Mouse (Mus musculus) hindbrain, embryonic 12.5 days (tissue): ENCODE data around the gene Hoxc4. TPM values are rescaled to one million over a fixed set of nuclear protein-coding genes. Genes with fewer than 3 reads are reported as not detected.

Experiments used
- ATAC-seq: fragments of 200-750 bp; cut with Nextera tagmentation; 2 replicates; pipeline ENCODE4 v1.8.0; 2017; ENCODE audit warnings: moderate TSS enrichment; ENCODE audit not compliant: low FRiP score
- H3K27ac ChIP-seq: fragments of 300-500 bp; sonication (generic); 2 replicates; pipeline ENCODE4 v1.5.1; 2016; ENCODE audit warnings: mild to moderate bottlenecking
- H3K27me3 ChIP-seq: fragments of 300-500 bp; sonication (generic); 2 replicates; pipeline ENCODE4 v1.6.1; 2016; ENCODE audit warnings: mild to moderate bottlenecking
- H3K36me3 ChIP-seq: fragments of 300-500 bp; sonication (generic); 2 replicates; pipeline ENCODE4 v1.6.1; 2016; ENCODE audit warnings: mild to moderate bottlenecking
- H3K4me1 ChIP-seq: fragments of 300-500 bp; sonication (generic); 2 replicates; pipeline ENCODE4 v1.6.1; 2016
- H3K4me2 ChIP-seq: fragments of 300-500 bp; sonication (generic); replicated peaks from 2 replicates; pipeline ENCODE4 v1.6.1; 2016; ENCODE audit warnings: mild to moderate bottlenecking
- H3K4me3 ChIP-seq: fragments of 300-500 bp; sonication (generic); 2 replicates; pipeline ENCODE4 v1.5.1; 2016; ENCODE audit warnings: mild to moderate bottlenecking
- H3K9ac ChIP-seq: fragments of 300-500 bp; sonication (generic); 2 replicates; pipeline ENCODE4 v1.6.1; 2016; ENCODE audit warnings: mild to moderate bottlenecking, moderate library complexity
- H3K9me3 ChIP-seq: fragments of 300-500 bp; sonication (generic); replicated peaks from 2 replicates; pipeline ENCODE4 v1.6.1; 2016; ENCODE audit warnings: mild to moderate bottlenecking
- WGBS: fragments of 180-500 bp; shearing (Covaris S2); methylation state at CpG from one replicate; pipeline ENCODE4 v1.1.7; 2016; 5-methylcytosine and 5-hydroxymethylcytosine counted together
- polyA plus RNA-seq: library from polyadenylated mRNA; unstranded; fragments of >200 nt; fragmentation: Nextera tagmentation; extraction: Ambion mirVana; gene quantifications from 2 replicates; pipeline ENCODE4 v1.2.1, GENCODE M21; 2016

The Hoxc4 gene
- polyA plus RNA-seq = 34.5 and 59.6 TPM in 2 replicates

- H3K27me3 ChIP-seq = peaks cover 100% of the 10 kb centered on the region
These were observed at the start of gene Hoxc4 for GRCm38 (mm10) chr15:103018636-103019035. TSS of gene Hoxc4 (plus strand) at chr15:103018934.

DNA sequence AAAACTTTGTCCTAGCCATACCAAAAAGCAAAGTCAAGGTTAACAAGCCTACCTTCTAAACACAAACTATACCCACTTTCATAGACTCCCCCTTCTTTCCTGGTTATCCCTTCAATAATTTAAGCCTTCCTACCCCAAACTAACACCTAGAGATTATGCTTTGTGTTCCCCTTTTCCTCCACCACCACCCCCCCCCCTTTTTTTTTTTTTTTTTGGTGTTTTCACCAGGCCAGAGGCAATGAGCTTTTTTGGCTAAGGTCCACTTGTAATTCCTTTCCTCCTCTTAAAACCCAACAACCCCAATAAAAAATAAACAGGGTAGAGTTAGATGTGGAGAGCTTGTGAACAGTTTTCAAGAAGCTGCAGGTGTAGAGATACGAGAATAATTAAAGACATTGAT lies 49.4 kb upstream of the Hoxc4 start:
- Histone ChIP-seq H3K27ac (no peak overlapping the region), H3K36me3 (no peaks in the 10 kb centered on the region), H3K27me3 (peaks cover 99% of the 10 kb centered on the region), H3K9me3 (no peaks in the 10 kb centered on the region), H3K9ac (no peak overlapping the region), H3K4me1 (0 out of 2 replicates have a peak, but pooled peaks cover 7% of the 10 kb centered on the region), H3K4me3 (no peak overlapping the region), H3K4me2 (no peak overlapping the region)
- no peak for ATAC-seq
- WGBS = 35% methylated on average over 1 of the region's 1 CpGs

More at GRCm38 (mm10) chr15:103018636-103019035, at the start of gene Hoxc4:
- no peak for ATAC-seq
- Histone ChIP-seq H3K27ac (peak within 1 kb of the TSS; percentile 12), H3K4me3 (0 out of 2 replicates have a peak within 1 kb of the TSS, but pooled peaks have one; percentile 4), H3K9me3 (no peaks in the 10 kb centered on the region), H3K4me2 (peak within 1 kb of the TSS; percentile 44; the same call in 1 of the 2 replicates), H3K36me3 (no peaks in the 10 kb centered on the region), H3K9ac (0 out of 2 replicates have a peak within 1 kb of the TSS, but pooled peaks have one; percentile 28), H3K4me1 (peaks cover 3% of the 10 kb centered on the region; the same call in 1 of the 2 replicates)
- WGBS = 6% methylated on average over 9 of the region's 9 CpGs

DNA sequence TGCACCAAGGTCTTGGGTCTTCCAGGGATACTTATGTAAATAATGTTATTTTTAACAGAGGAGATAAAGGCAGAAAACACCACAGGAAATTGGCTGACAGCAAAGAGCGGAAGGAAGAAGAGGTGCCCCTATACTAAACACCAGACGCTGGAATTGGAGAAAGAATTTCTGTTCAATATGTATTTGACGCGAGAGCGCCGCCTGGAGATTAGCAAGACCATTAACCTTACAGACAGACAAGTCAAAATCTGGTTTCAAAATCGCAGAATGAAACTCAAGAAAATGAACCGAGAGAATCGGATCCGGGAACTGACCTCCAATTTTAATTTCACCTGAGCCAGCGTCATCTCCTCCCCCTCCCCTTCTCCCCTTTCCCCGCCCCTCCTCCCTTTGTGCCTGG lies 48.0 kb upstream of the Hoxc4 start:
- H3K27ac ChIP-seq = no peak overlapping the region
- no peak for ATAC-seq
- WGBS = 2% methylated on average over 12 of the region's 12 CpGs

GRCm38 (mm10) chr15:102972254-102972653 lies 46.5 kb upstream of the Hoxc4 start:
- peaks cover 99% of the 10 kb centered on the region for H3K27me3 ChIP-seq
- H3K36me3 ChIP-seq = no peaks in the 10 kb centered on the region
- H3K9ac ChIP-seq = no peak overlapping the region
- WGBS = under 1% methylated on average over 21 of the region's 21 CpGs
- H3K27ac ChIP-seq = no peak overlapping the region
- H3K9me3 ChIP-seq = no peaks in the 10 kb centered on the region
- H3K4me1 ChIP-seq = no peaks in the 10 kb centered on the region
- H3K4me3 ChIP-seq = no peak overlapping the region
- no peak for ATAC-seq
- no peak overlapping the region for H3K4me2 ChIP-seq

More for the DNA sequence above, 48.0 kb upstream of the Hoxc4 start:
- peaks cover 99% of the 10 kb centered on the region for H3K27me3 ChIP-seq
- no peaks in the 10 kb centered on the region for H3K36me3 ChIP-seq
- H3K4me1 ChIP-seq = 0 out of 2 replicates have a peak, but pooled peaks cover 7% of the 10 kb centered on the region
- H3K4me2 ChIP-seq = no peak overlapping the region
- H3K9ac ChIP-seq = no peak overlapping the region
- H3K9me3 ChIP-seq = no peaks in the 10 kb centered on the region
- no peak overlapping the region for H3K4me3 ChIP-seq

DNA sequence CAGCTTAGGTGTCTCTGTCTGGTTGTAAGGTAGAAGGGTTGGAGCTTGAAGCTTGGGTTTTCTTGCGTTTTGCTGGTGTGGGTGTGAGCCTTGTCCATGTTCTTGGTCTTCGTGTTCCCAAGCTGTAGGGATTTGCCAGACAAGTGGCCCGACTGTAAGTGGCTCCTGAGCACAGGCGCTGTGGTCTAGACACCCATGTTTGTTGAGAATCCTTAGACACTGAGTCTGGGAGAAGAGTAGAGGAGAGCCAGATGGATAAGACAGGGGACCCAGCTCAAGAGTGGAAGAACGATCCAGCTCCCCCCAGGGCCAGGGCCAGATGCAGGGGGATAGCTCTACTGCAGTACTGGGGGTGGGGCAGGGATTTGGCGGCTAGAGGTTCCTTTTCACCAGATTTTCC lies 46.0 kb upstream of the Hoxc4 start:
- H3K4me3 ChIP-seq = no peak overlapping the region
- no peak for ATAC-seq
- H3K9me3 ChIP-seq = no peaks in the 10 kb centered on the region
- H3K27me3 ChIP-seq = peaks cover 99% of the 10 kb centered on the region
- no peak overlapping the region for H3K9ac ChIP-seq
- H3K27ac ChIP-seq = no peak overlapping the region
- no peaks in the 10 kb centered on the region for H3K36me3 ChIP-seq
- H3K4me1 ChIP-seq = no peaks in the 10 kb centered on the region
- no peak overlapping the region for H3K4me2 ChIP-seq
- 3% methylated on average over 6 of the region's 6 CpGs for WGBS

- Histone ChIP-seq H3K4me3 (no peak overlapping the region), H3K9me3 (no peaks in the 10 kb centered on the region), H3K4me2 (no peak overlapping the region), H3K27ac (no peak overlapping the region), H3K36me3 (no peaks in the 10 kb centered on the region), H3K9ac (no peak overlapping the region), H3K4me1 (no peaks in the 10 kb centered on the region), H3K27me3 (peaks cover 100% of the 10 kb centered on the region)
- 3% methylated on average over 7 of the region's 7 CpGs for WGBS
- ATAC-seq = no peak
These were observed 43.7 kb upstream of the Hoxc4 start for GRCm38 (mm10) chr15:102975034-102975433.

DNA sequence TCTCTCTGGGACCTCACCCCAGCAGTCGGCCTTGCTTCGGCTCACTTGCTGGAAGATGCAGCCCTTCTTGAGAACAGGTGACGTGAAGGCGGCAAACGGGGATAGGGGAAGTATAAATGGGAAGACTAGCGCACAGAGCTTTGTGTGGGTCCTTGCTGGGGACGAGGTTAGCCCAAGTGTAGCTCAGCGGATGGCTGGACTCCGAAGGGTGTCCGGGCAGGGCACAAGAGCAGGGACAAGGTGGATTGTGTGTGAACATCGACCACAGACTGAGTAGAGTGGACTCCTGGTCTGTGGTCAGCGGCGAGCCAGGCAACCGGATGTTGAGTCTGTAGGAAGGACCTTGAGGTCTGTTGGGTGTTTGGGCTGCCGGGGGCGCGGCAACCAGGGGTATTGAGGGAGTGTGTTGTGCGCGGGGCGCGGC lies 43.0 kb upstream of the Hoxc4 start:
- Histone ChIP-seq H3K27me3 (peaks cover 100% of the 10 kb centered on the region), H3K4me3 (no peak overlapping the region), H3K27ac (no peak overlapping the region), H3K9me3 (no peaks in the 10 kb centered on the region), H3K4me2 (no peak overlapping the region), H3K9ac (no peak overlapping the region), H3K36me3 (no peaks in the 10 kb centered on the region), H3K4me1 (no peaks in the 10 kb centered on the region)
- ATAC-seq = no peak
- under 1% methylated on average over 21 of the region's 21 CpGs for WGBS

- H3K4me3 ChIP-seq = no peak within 1 kb of the TSS
- H3K9ac ChIP-seq = no peak within 1 kb of the TSS
- no peak within 1 kb of the TSS for H3K27ac ChIP-seq
- WGBS = under 1% methylated on average over 19 of the region's 20 CpGs
- no peaks in the 10 kb centered on the region for H3K4me1 ChIP-seq
- H3K27me3 ChIP-seq = peaks cover 100% of the 10 kb centered on the region
- H3K4me2 ChIP-seq = no peak within 1 kb of the TSS
- no peaks in the 10 kb centered on the region for H3K36me3 ChIP-seq
- no peaks in the 10 kb centered on the region for H3K9me3 ChIP-seq
- no peak for ATAC-seq
These were observed 42.6 kb upstream of the Hoxc4 start, which contains the start of gene Hoxc9 for GRCm38 (mm10) chr15:102976171-102976570. TSS of gene Hoxc9 (plus strand) at chr15:102976439.

GRCm38 (mm10) chr15:102976631-102977422 lies 41.9 kb upstream of the Hoxc4 start:
- ATAC-seq = no peak
- no peaks in the 10 kb centered on the region for H3K9me3 ChIP-seq
- no peak overlapping the region for H3K9ac ChIP-seq
- H3K4me3 ChIP-seq = no peak overlapping the region
- WGBS = under 1% methylated on average over 37 of the region's 37 CpGs
- peaks cover 100% of the 10 kb centered on the region for H3K27me3 ChIP-seq
- no peak overlapping the region for H3K4me2 ChIP-seq
- peaks cover 5% of the 10 kb centered on the region; the same call in 1 of the 2 replicates for H3K4me1 ChIP-seq
- H3K27ac ChIP-seq = no peak overlapping the region
- H3K36me3 ChIP-seq = no peaks in the 10 kb centered on the region

- no peak overlapping the region for H3K9ac ChIP-seq
- no peaks in the 10 kb centered on the region for H3K9me3 ChIP-seq
- no peak for ATAC-seq
These were observed 41.2 kb upstream of the Hoxc4 start for GRCm38 (mm10) chr15:102977423-102977974.

DNA sequence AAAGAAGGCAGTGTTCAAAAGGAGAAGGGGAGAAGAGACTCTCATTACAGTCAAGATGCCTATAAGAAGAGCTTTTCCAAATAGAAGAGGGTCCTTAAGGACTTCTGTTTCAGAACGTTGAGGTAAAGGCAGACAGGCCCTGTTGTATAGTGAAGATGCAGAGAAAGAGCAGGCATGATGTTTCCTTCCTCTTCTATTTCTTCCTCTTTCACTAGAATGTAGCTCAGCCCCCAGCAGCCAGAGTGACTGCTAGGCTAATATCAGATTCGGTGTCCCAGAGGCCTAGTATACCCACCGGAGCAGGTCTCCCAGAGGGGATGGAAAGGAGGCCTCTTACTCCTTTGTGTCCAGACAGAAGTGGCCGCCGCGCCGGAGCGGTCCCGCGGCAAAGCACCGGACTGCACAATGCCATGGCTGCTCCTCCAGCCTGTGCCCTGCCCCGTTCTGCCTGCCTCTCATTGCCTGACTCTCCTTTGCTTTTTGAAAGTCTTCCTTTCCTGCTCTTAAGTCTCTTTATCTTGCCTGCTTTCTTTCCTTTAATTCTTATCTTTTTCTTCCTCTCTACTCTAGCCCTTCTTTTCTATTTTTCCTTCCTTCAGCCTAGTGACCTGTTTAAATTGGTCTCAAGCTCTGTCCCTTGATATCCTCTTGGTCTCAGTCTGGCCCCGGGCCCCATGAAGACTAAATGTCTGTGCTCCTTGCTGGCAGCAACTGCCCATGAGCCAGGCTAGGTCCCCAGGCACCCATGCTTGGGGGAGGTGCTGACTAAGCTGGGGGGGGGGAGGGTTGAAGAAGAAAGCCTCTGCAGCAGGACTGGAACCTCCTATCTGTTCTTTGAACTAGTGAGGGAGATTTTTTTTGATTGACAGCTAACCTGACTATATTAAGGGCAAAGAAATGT lies 39.9 kb upstream of the Hoxc4 start:
- no peak for ATAC-seq
- Histone ChIP-seq H3K9me3 (no peaks in the 10 kb centered on the region), H3K4me2 (no peak overlapping the region), H3K27me3 (peaks cover 100% of the 10 kb centered on the region), H3K4me3 (no peak overlapping the region), H3K27ac (no peak overlapping the region), H3K36me3 (no peaks in the 10 kb centered on the region), H3K9ac (no peak overlapping the region), H3K4me1 (peaks cover 7% of the 10 kb centered on the region; the same call in 1 of the 2 replicates)
- 2% methylated on average over 13 of the region's 13 CpGs for WGBS

More at GRCm38 (mm10) chr15:102977423-102977974, 41.2 kb upstream of the Hoxc4 start:
- H3K4me2 ChIP-seq = no peak overlapping the region
- H3K4me1 ChIP-seq = peaks cover 7% of the 10 kb centered on the region; the same call in 1 of the 2 replicates
- H3K27me3 ChIP-seq = peaks cover 100% of the 10 kb centered on the region
- no peak overlapping the region for H3K4me3 ChIP-seq
- H3K36me3 ChIP-seq = no peaks in the 10 kb centered on the region
- WGBS = 1% methylated on average over 16 of the region's 16 CpGs
- no peak overlapping the region for H3K27ac ChIP-seq

DNA sequence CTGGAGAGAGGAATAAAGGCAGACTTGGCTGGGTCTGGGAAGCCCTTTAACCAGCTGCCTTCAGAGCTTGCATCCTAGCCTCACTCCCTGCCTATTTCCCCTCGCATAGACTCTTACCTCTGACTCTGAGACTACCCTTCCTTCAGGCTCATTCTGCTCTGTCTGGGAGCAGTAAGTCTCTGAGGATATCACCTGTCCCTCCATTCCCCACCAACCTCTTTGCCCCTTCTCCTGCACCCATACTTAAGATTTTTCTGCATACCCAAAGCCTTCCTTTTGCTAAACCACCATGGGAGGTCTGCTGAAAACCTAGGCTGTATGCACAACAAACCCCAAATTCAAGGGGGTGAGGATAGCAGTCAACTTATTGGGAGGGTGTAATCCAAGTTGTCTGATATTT lies 38.8 kb upstream of the Hoxc4 start:
- peaks cover 7% of the 10 kb centered on the region; the same call in 1 of the 2 replicates for H3K4me1 ChIP-seq
- WGBS = 0% methylated on average over 1 of the region's 1 CpGs
- H3K9ac ChIP-seq = no peak overlapping the region
- no peaks in the 10 kb centered on the region for H3K36me3 ChIP-seq
- ATAC-seq = no peak
- H3K27ac ChIP-seq = no peak overlapping the region
- no peak overlapping the region for H3K4me2 ChIP-seq
- H3K9me3 ChIP-seq = no peaks in the 10 kb centered on the region
- peaks cover 100% of the 10 kb centered on the region for H3K27me3 ChIP-seq
- no peak overlapping the region for H3K4me3 ChIP-seq
